Mouse (Mus musculus): Measurements from ENCODE around the gene Vipr2.

- TF ChIP-seq EP300 (optimal IDR thresholded peaks at IDR 0.05) (no peak), CTCF (IDR thresholded peaks at IDR 0.05; ENCODE audit: low read depth) (no peak)
Observed at GRCm38 (mm10) chr12:116194641-116195040, 117.1 kb downstream of the Vipr2 start.

Data from stomach, postnatal 0 days (tissue).